Mouse (Mus musculus) bone marrow macrophage, adult 2 months (primary cell): Measurements from ENCODE around the gene Thada.

Experiments used
- CTCF ChIP-seq: IDR thresholded peaks from 2 replicates; pipeline ENCODE4 v1.5.1; 2012; ENCODE audit warnings: low read depth, mild to moderate bottlenecking, low read length, moderate library complexity
- POLR2A ChIP-seq: IDR thresholded peaks from 2 replicates; pipeline ENCODE4 v1.6.1; 2012; ENCODE audit warnings: mild to moderate bottlenecking, low read depth, low read length, borderline replicate concordance

- TF ChIP-seq CTCF (no peak), POLR2A (no peak)
Observed at GRCm38 (mm10) chr17:84355006-84355405, 111.0 kb downstream of the Thada start.
